Mouse (Mus musculus): ENCODE measurements around the gene Ppp5c.

GRCm38 (mm10) chr7:17065620-17066019 lies 37.9 kb upstream of the Ppp5c start:
- TF ChIP-seq POLR2A (IDR thresholded peaks at IDR 0.05; ENCODE audit: low read depth, low read length) (no peak), CTCF (IDR thresholded peaks at IDR 0.05; ENCODE audit: extremely low read depth, insufficient read depth, insufficient read length, insufficient replicate concordance) (no peak)
